Mouse (Mus musculus): ENCODE results near the gene Ankrd13a.

GRCm38 (mm10) chr5:114795231-114795630 is 20.8 kb downstream of the Ankrd13a start:
- TF ChIP-seq POLR2A (IDR thresholded peaks at IDR 0.05; ENCODE audit: borderline replicate concordance, extremely low read depth, low read depth, low read length): no peak
- no peak for TF ChIP-seq CTCF (IDR thresholded peaks at IDR 0.05; ENCODE audit: insufficient read depth, low read length)
